Mouse (Mus musculus): ENCODE measurements around the gene Iars. TPM values are rescaled to one million over a fixed set of nuclear protein-coding genes. Genes with fewer than 3 reads are reported as not detected.

Gene Iars
- total RNA-seq (2021) = 10 to 100 TPM; 67.3 to 75.3 TPM

- peak; percentile 99 for DNase-seq
Observed at GRCm38 (mm10) chr13:49681351-49682232, at the start of gene Iars. TSS of gene Iars (plus strand) at chr13:49682100.

- no peak for DNase-seq
Observed at GRCm38 (mm10) chr13:49639965-49640364, 41.9 kb upstream of the Iars start.

- no peak for DNase-seq
Observed at GRCm38 (mm10) chr13:49642650-49643049, 39.2 kb upstream of the Iars start.

- DNase-seq = no peak
Observed at GRCm38 (mm10) chr13:49643669-49644362, 38.1 kb upstream of the Iars start.

GRCm38 (mm10) chr13:49644731-49645529 lies 37.0 kb upstream of the Iars start:
- DNase-seq = peak; percentile 5 to 7

GRCm38 (mm10) chr13:49646019-49646418 lies 35.9 kb upstream of the Iars start:
- DNase-seq = no peak

- no peak for DNase-seq
Observed at GRCm38 (mm10) chr13:49651136-49651535, 30.8 kb upstream of the Iars start.

- no peak for DNase-seq
Observed at GRCm38 (mm10) chr13:49651781-49652351, 30.0 kb upstream of the Iars start.

GRCm38 (mm10) chr13:49652481-49653179 lies 29.3 kb upstream of the Iars start, which contains the start of the genes Cenpp and Nol8:
TSS of gene Cenpp (minus strand) at chr13:49652785.
TSS of gene Nol8 (plus strand) at chr13:49653078.
- peak; percentile 99 for DNase-seq

GRCm38 (mm10) chr13:49653180-49653541 lies 28.7 kb upstream of the Iars start:
- no peak for DNase-seq

- no peak for DNase-seq
Observed at GRCm38 (mm10) chr13:49677793-49678192, 4.1 kb upstream of the Iars start.

- DNase-seq = no peak
Observed at GRCm38 (mm10) chr13:49682233-49682846, 440 bp downstream of the Iars start.

GRCm38 (mm10) chr13:49684266-49684665 lies 2.4 kb downstream of the Iars start:
- DNase-seq = no peak

- peak in 1 of 2 experiments; percentile 12 for DNase-seq
Observed at GRCm38 (mm10) chr13:49691056-49691455, 9.2 kb downstream of the Iars start.

GRCm38 (mm10) chr13:49703216-49703779 lies 21.4 kb downstream of the Iars start:
- no peak for DNase-seq

GRCm38 (mm10) chr13:49706032-49706690 lies 24.3 kb downstream of the Iars start:
- DNase-seq = no peak

GRCm38 (mm10) chr13:49708311-49708710 lies 26.4 kb downstream of the Iars start:
- no peak for DNase-seq

- DNase-seq = no peak
Observed at GRCm38 (mm10) chr13:49712047-49712721, 30.3 kb downstream of the Iars start.

- no peak for DNase-seq
Observed at GRCm38 (mm10) chr13:49719310-49719709, 37.4 kb downstream of the Iars start.

- no peak for DNase-seq
Observed at GRCm38 (mm10) chr13:49736430-49736829, 54.5 kb downstream of the Iars start.
